Mouse (Mus musculus) heart, embryonic 16.5 days (tissue): ENCODE measurements around the gene Alg9. TPM values are rescaled to one million over a fixed set of nuclear protein-coding genes. Genes with fewer than 3 reads are reported as not detected.
A peak's percentile ranks its signal among the peaks of the same experiment; 100 is the strongest.

Experiments
- ATAC-seq: fragments of 200-750 bp; cut with Nextera tagmentation; replicated peaks from 2 replicates; pipeline ENCODE4 v1.8.0; 2017; ENCODE audit warnings: moderate number of reproducible peaks; ENCODE audit not compliant: insufficient read depth, low FRiP score; ENCODE audit errors: extremely low read depth
- H3K27ac ChIP-seq: fragments of 300-500 bp; sonication (generic); 2 replicates; pipeline ENCODE4 v1.5.1; 2014; ENCODE audit warnings: mild to moderate bottlenecking, low read length, control low read depth, moderate library complexity
- H3K27me3 ChIP-seq: fragments of 300-500 bp; sonication (generic); 2 replicates; pipeline ENCODE4 v1.6.1; 2014; ENCODE audit warnings: low read length, mixed read lengths; ENCODE audit not compliant: control insufficient read depth, insufficient read depth
- H3K36me3 ChIP-seq: fragments of 300-500 bp; sonication (generic); 2 replicates; pipeline ENCODE4 v1.6.1; 2014; ENCODE audit not compliant: control insufficient read depth, insufficient read depth
- H3K4me1 ChIP-seq: fragments of 300-500 bp; sonication (generic); 2 replicates; pipeline ENCODE4 v1.6.1; 2014; ENCODE audit warnings: low read length, mixed read lengths; ENCODE audit not compliant: control insufficient read depth, insufficient read depth
- H3K4me2 ChIP-seq: fragments of 300-500 bp; sonication (generic); 2 replicates; pipeline ENCODE4 v1.6.1; 2014; ENCODE audit warnings: low read depth, mild to moderate bottlenecking, control low read depth, low read length
- H3K4me3 ChIP-seq: fragments of 300-500 bp; sonication (generic); 2 replicates; pipeline ENCODE4 v1.5.1; 2014; ENCODE audit warnings: mild to moderate bottlenecking, control low read depth, low read length
- H3K9ac ChIP-seq: fragments of 300-500 bp; sonication (generic); 2 replicates; pipeline ENCODE4 v1.6.1; 2014; ENCODE audit warnings: low read length, control low read depth
- H3K9me3 ChIP-seq: fragments of 300-500 bp; sonication (generic); replicated peaks from 2 replicates; pipeline ENCODE4 v1.6.1; 2016; ENCODE audit warnings: low read length; ENCODE audit not compliant: control insufficient read depth
- WGBS: fragments of 180-500 bp; shearing (Covaris S2); extraction: QIAGEN DNeasy Blood & Tissue Kit; methylation state at CpG from one replicate; pipeline ENCODE4 v1.1.7; 2014; 5-methylcytosine and 5-hydroxymethylcytosine counted together
- polyA plus RNA-seq: library from polyadenylated mRNA; unstranded; fragments of >200 nt; fragmentation: Nextera tagmentation; extraction: Ambion mirVana; gene quantifications from 2 replicates; pipeline ENCODE4 v1.2.1, GENCODE M21; 2015

Gene Alg9
- 27.2 and 27.5 TPM in 2 replicates for polyA plus RNA-seq

- H3K36me3 ChIP-seq: peaks cover 13% of the 10 kb centered on the region
- H3K27ac ChIP-seq: peak within 1 kb of the TSS; percentile 74
- peak within 1 kb of the TSS; percentile 74 for H3K4me2 ChIP-seq
- H3K4me1 ChIP-seq: peaks cover 12% of the 10 kb centered on the region
- ATAC-seq: peak; percentile 72
- under 1% methylated on average over 51 of the region's 51 CpGs for WGBS
- no peaks in the 10 kb centered on the region for H3K27me3 ChIP-seq
- H3K4me3 ChIP-seq: peak within 1 kb of the TSS; percentile 99
- H3K9me3 ChIP-seq: no peaks in the 10 kb centered on the region
- peak within 1 kb of the TSS; percentile 93 for H3K9ac ChIP-seq
Measured at GRCm38 (mm10) chr9:50774991-50775612, at the start of gene Alg9, which contains the start of gene 1110032A03Rik. Alg9 (plus strand) TSS chr9:50775019. 1110032A03Rik (minus strand) TSS chr9:50775520.

DNA sequence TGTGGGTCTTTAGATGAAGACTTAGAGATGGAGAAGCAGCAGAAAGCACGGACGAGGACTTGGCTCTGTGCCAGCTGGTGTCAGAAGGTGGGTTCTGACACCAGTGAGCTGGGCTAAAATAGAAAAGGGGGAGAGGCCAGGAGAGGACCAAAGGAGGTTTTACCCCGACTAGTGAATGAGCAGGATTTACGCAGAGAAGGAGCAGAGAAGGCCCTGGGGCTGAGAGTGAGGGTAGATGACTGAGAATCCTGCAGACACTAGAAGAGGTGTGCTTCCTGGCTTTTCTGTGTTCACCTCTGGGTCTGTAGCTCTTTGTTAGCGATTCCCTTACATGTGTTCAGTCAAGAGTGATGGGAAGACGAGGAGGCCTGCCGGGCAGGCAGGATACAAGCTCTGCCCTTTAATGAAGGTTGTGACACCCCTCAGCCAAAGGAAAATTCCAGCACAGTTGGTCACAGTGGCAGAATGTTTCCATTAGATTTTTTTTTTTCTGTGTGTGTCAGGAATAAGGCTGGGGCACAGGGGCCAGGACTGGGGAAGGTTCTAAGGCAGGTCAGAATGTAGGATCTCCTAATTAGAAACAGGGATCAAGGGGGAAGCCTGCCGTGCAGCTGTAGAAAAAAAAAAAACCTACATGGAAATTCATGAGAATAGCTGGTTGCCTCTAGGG, 48.8 kb upstream of the Alg9 start:
- no peak for ATAC-seq
- H3K4me1 ChIP-seq: peaks cover 48% of the 10 kb centered on the region
- peak overlapping the region; percentile 84 for H3K27ac ChIP-seq
- H3K4me2 ChIP-seq: peak overlapping the region; percentile 92
- H3K4me3 ChIP-seq: peak overlapping the region; percentile 19
- peak overlapping the region; percentile 45 for H3K9ac ChIP-seq
- H3K36me3 ChIP-seq: no peaks in the 10 kb centered on the region
- no peaks in the 10 kb centered on the region for H3K27me3 ChIP-seq
- H3K9me3 ChIP-seq: no peaks in the 10 kb centered on the region
- 41% methylated on average over 8 of the region's 8 CpGs for WGBS

DNA sequence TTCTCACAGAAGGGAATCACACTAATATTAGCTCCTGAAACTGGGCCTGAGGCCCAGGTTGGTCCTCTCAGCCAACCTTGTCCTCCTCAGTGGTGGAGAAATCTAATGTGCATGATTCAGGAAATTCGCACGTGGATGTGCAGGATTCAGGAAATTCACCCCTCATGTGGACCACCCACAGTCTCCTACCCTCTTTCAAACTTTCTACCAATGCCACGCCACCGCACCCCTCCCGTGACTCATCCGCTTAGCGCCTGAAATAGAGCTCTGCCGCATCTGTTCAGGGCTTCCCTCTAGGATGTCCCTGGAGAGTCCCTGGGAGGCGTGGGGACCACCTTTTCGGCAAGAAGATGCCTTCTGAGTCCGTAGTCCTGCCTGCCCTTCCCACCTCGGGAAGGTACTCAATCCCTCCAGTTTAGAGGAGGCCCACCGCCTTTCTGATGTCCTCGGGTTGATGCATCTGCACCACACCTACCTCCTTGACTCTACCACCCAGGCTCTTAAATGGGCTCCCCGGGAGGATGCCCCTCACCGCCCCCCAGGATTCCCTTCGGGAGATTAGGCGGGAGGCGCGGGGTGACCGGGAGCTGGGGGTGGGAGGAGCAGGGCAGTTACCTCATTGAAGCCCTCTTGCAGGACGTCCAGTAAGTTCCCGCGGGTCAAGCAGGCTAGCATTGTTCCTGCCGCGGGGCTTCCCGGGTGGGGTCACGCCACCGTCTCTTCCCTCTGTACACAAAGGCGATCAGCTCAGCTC, 47.5 kb upstream of the Alg9 start:
- WGBS: 3% methylated on average over 30 of the region's 30 CpGs
- H3K4me2 ChIP-seq: peak overlapping the region; percentile 92
- H3K27me3 ChIP-seq: no peaks in the 10 kb centered on the region
- peak overlapping the region; percentile 90 for H3K9ac ChIP-seq
- H3K4me1 ChIP-seq: peaks cover 42% of the 10 kb centered on the region
- peak overlapping the region; percentile 74 for H3K4me3 ChIP-seq
- H3K27ac ChIP-seq: peak overlapping the region; percentile 84
- no peaks in the 10 kb centered on the region for H3K9me3 ChIP-seq
- ATAC-seq: peak; percentile 3; the same call in 1 of the 2 replicates
- no peaks in the 10 kb centered on the region for H3K36me3 ChIP-seq

DNA sequence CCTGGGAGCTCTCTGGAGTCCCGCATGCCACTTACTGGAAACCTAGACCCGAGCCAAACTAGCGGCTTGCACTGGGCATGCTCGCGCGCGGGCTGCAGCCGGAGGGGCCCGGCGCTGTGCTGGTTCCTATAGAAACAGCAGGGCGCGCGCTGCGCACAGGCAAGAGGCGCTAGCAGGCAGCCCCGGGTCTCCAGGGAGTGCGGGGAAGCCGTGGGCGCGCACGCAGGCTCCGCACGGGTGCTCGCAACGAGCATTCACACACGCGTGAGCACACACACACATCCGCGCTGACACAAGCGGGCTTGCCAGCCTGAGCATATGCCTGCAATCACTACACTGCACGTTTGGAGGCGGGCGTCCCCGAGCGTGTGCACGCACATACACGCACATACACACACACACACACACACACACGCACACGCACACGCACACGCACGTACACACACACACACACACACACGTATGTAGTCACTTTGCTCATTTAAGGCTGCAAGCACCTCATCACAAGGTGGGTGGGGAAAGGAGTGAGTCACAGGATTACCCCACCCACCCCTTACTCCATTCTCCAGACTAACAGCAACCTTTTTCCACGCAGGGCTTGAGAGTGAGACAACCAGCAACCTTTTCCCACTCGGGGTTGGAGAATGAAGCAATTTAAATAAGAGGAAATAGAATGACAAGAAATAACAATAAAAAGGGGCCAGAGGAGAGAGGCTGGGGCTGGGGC, 46.7 kb upstream of the Alg9 start:
- H3K4me1 ChIP-seq: peaks cover 35% of the 10 kb centered on the region
- H3K27ac ChIP-seq: peak overlapping the region; percentile 84
- WGBS: under 1% methylated on average over 45 of the region's 45 CpGs

GRCm38 (mm10) chr9:50729600-50729999, 45.2 kb upstream of the Alg9 start:
- 45% methylated on average over 4 of the region's 4 CpGs for WGBS
- no peaks in the 10 kb centered on the region for H3K36me3 ChIP-seq
- no peak overlapping the region for H3K4me2 ChIP-seq
- no peak overlapping the region for H3K4me3 ChIP-seq
- H3K4me1 ChIP-seq: peaks cover 25% of the 10 kb centered on the region
- H3K9me3 ChIP-seq: no peaks in the 10 kb centered on the region
- no peaks in the 10 kb centered on the region for H3K27me3 ChIP-seq
- no peak for ATAC-seq
- H3K27ac ChIP-seq: 0 out of 2 replicates have a peak overlapping the region, but pooled peaks have one; percentile 4
- H3K9ac ChIP-seq: no peak overlapping the region

More for the DNA sequence above, 46.7 kb upstream of the Alg9 start:
- peak; percentile 88 for ATAC-seq
- Histone ChIP-seq H3K4me3 (peak overlapping the region; percentile 74), H3K27me3 (no peaks in the 10 kb centered on the region), H3K36me3 (no peaks in the 10 kb centered on the region), H3K4me2 (peak overlapping the region; percentile 92), H3K9ac (peak overlapping the region; percentile 90), H3K9me3 (no peaks in the 10 kb centered on the region)

- ATAC-seq: no peak
- H3K9me3 ChIP-seq: no peaks in the 10 kb centered on the region
- no peaks in the 10 kb centered on the region for H3K36me3 ChIP-seq
- H3K4me3 ChIP-seq: no peak overlapping the region
- H3K27ac ChIP-seq: no peak overlapping the region
- H3K27me3 ChIP-seq: no peaks in the 10 kb centered on the region
- H3K9ac ChIP-seq: no peak overlapping the region
- WGBS: 31% methylated on average over 4 of the region's 4 CpGs
- no peak overlapping the region for H3K4me2 ChIP-seq
- H3K4me1 ChIP-seq: peaks cover 10% of the 10 kb centered on the region; the same call in 1 of the 2 replicates
Measured at GRCm38 (mm10) chr9:50732560-50732959, 42.3 kb upstream of the Alg9 start.

- Histone ChIP-seq H3K27me3 (no peaks in the 10 kb centered on the region), H3K36me3 (no peaks in the 10 kb centered on the region), H3K4me1 (peaks cover 12% of the 10 kb centered on the region), H3K9me3 (no peaks in the 10 kb centered on the region), H3K4me2 (peak overlapping the region; percentile 40; the same call in 1 of the 2 replicates), H3K27ac (no peak overlapping the region), H3K9ac (no peak overlapping the region), H3K4me3 (no peak overlapping the region)
- no peak for ATAC-seq
- WGBS: 2% methylated on average over 9 of the region's 9 CpGs
Measured at GRCm38 (mm10) chr9:50734989-50735388, 39.8 kb upstream of the Alg9 start.

GRCm38 (mm10) chr9:50738914-50739870, 35.6 kb upstream of the Alg9 start, which contains the start of gene Dixdc1:
Dixdc1 (minus strand) TSS chr9:50739517.
- peak within 1 kb of the TSS; percentile 74 for H3K4me2 ChIP-seq
- no peaks in the 10 kb centered on the region for H3K27me3 ChIP-seq
- no peaks in the 10 kb centered on the region for H3K9me3 ChIP-seq
- H3K4me3 ChIP-seq: peak within 1 kb of the TSS; percentile 52
- H3K36me3 ChIP-seq: no peaks in the 10 kb centered on the region
- H3K27ac ChIP-seq: peak within 1 kb of the TSS; percentile 78
- peaks cover 18% of the 10 kb centered on the region for H3K4me1 ChIP-seq
- 10% methylated on average over 36 of the region's 36 CpGs for WGBS
- H3K9ac ChIP-seq: no peak within 1 kb of the TSS
- ATAC-seq: peak; percentile 99
